ENCODE assay signal across 19 mouse cellular contexts in the genomic region with DNA sequence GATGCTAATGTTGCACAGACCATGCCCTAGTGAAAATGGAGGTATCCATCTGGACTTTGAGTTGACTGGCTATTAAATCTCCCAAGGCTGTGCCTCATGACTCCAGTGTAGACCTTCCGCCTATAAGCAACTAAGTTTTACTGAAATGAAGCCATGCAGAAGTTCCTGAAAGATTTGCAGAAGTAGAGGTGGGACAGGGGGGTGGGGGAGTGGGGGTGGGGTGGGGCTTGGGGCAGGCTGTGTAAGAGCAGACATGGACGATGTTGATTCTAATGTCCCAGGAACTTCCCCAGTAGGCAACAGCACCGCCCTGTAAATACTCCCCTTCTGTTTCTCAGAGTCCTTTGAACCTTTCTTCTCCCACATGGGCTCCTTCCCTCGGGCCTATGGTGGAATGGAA.
"Had no signal": no experiment of that assay in that cellular context is flagged by ENCODE, and none has a peak within 500 bp of the region (broad histone marks: within the 10 kb centered on the region; RNA-seq: fewer than 3 reads in every experiment).

No protein-coding gene starts in this region.

- H3K9me3 ChIP-seq: midbrain, embryonic 10.5 days; midbrain, embryonic 12.5 days; neural tube, embryonic 13.5 days; neural tube, embryonic 15.5 days had no signal

- H3K27ac ChIP-seq: midbrain, embryonic 10.5 days; midbrain, embryonic 12.5 days; neural tube, embryonic 13.5 days; neural tube, embryonic 15.5 days had no signal

- H3K4me1 ChIP-seq: midbrain, embryonic 12.5 days; neural tube, embryonic 15.5 days had no signal

- H3K9ac ChIP-seq: liver, postnatal 0 days; lung, embryonic 14.5 days; midbrain, embryonic 12.5 days; neural tube, embryonic 13.5 days; neural tube, embryonic 15.5 days had no signal

- H3K27me3 ChIP-seq: neural tube, embryonic 13.5 days; neural tube, embryonic 15.5 days had no signal

- DNase-seq: liver, postnatal 0 days; lung, embryonic 14.5 days; lung, postnatal 10 days; lung, postnatal 4 days; midbrain, embryonic 14.5 days; retina, postnatal 1 day; right cerebral cortex, adult 18-20 months; right cerebral cortex, postnatal 25 days; right cerebral cortex, postnatal 4 days; spleen, adult 18-20 months; thymus, adult 18-20 months; thymus, postnatal 14 days; thymus, postnatal 36 days had no signal

- H3K4me2 ChIP-seq: lung, embryonic 14.5 days; midbrain, embryonic 12.5 days; neural tube, embryonic 13.5 days; neural tube, embryonic 15.5 days had no signal

- H3K4me3 ChIP-seq: midbrain, embryonic 10.5 days; midbrain, embryonic 12.5 days; myocyte; neural tube, embryonic 13.5 days; neural tube, embryonic 15.5 days had no signal

- ATAC-seq: liver, postnatal 0 days; midbrain, embryonic 16.5 days had no signal

- H3K36me3 ChIP-seq: midbrain, embryonic 10.5 days; midbrain, embryonic 12.5 days; neural tube, embryonic 13.5 days; neural tube, embryonic 15.5 days had no signal
